Mouse (Mus musculus) bone marrow macrophage, adult 2 months (primary cell): ENCODE measurements around the gene Dcn. TPM values are rescaled to one million over a fixed set of nuclear protein-coding genes. Genes with fewer than 3 reads are reported as not detected.

Experiments used
- H3K27ac ChIP-seq: 2 replicates; pipeline ENCODE4 v1.5.1; 2012; ENCODE audit warnings: low read depth, low read length; ENCODE audit not compliant: insufficient read depth
- H3K4me1 ChIP-seq: 2 replicates; pipeline ENCODE4 v1.6.1; 2012; ENCODE audit warnings: low read length; ENCODE audit not compliant: control insufficient read depth, insufficient read depth
- H3K4me3 ChIP-seq: 2 replicates; pipeline ENCODE4 v1.5.1; 2012; ENCODE audit warnings: mild to moderate bottlenecking, low read length, moderate library complexity; ENCODE audit not compliant: insufficient read depth
- CTCF ChIP-seq: IDR thresholded peaks from 2 replicates; pipeline ENCODE4 v1.5.1; 2012; ENCODE audit warnings: low read depth, mild to moderate bottlenecking, low read length, moderate library complexity
- POLR2A ChIP-seq: IDR thresholded peaks from 2 replicates; pipeline ENCODE4 v1.6.1; 2012; ENCODE audit warnings: mild to moderate bottlenecking, low read depth, low read length, borderline replicate concordance
- polyA plus RNA-seq: library from polyadenylated mRNA; stranded (reverse); fragments of >200 nt; gene quantifications from 2 replicates; pipeline ENCODE4 v1.2.4, GENCODE M21; 2012; ENCODE audit not compliant: missing spikeins, insufficient read depth, insufficient read length

The Dcn gene
- polyA plus RNA-seq, 1 experiment = 2.1 TPM

DNA sequence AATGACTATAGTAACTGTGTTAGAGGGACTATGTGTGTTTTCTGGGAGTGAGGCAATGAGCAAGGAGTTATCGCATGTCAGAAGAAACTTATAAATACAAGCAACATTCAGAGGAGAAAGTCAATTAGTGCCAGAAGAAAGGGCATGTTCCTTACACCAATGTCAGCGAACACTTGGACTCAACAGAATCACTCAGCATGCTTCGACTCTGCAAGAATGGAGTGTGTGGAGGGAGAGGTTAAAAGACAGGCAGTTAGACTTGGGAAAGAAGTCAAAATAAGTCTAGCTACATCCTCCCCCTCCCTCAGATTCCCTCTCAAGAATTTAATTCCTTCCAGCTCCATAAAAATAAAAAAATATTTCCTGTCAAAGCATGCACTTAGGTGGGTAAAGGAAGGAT lies 1.1 kb upstream of the Dcn start:
- TF ChIP-seq POLR2A = no peak
- no peak for TF ChIP-seq CTCF
- no peaks in the 10 kb centered on the region for H3K4me1 ChIP-seq
- no peak overlapping the region for H3K4me3 ChIP-seq
- H3K27ac ChIP-seq = no peak overlapping the region

DNA sequence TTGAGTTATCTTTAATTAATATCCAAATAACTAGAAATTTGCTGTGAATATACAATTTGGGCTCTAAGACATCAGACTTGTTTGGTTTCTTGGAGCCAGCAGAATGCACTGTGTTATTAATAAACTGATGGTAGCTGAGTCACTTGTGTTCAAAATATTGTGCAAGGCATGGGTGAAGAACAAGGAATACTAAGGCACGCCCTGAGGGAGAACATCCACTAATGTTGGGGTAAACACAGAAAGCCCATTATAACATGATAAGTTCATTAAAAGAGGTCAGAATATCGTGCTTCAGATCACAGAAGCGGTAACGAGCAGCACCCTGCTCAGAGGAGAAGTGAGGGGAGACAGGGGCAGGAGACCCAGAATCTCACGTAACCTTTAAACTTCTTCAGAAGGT lies 2.7 kb downstream of the Dcn start:
- H3K4me1 ChIP-seq = no peaks in the 10 kb centered on the region
- TF ChIP-seq POLR2A (no peak), CTCF (no peak)
- H3K4me3 ChIP-seq = no peak overlapping the region
- no peak overlapping the region for H3K27ac ChIP-seq

DNA sequence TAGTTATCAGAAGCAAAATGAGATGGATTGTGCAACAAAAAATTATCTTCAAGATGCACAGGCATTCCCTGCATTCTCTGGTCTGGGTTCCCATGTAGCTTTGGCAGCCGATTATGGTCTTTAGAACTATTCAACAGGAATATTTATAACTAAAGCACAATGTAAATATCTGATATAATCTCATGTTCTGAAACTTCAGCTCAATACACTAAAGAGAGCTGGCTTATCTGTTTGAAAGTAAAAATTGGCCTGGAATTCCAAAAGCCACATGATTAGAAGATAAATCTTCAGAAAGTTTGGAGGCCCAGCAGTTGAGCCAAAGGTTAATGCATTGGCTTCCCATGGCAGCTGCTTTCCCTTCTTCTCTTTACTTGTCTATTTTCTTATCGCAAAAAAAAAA lies 4.6 kb downstream of the Dcn start:
- no peak overlapping the region for H3K27ac ChIP-seq
- no peak overlapping the region for H3K4me3 ChIP-seq
- H3K4me1 ChIP-seq = no peaks in the 10 kb centered on the region
- TF ChIP-seq POLR2A = no peak
- no peak for TF ChIP-seq CTCF

DNA sequence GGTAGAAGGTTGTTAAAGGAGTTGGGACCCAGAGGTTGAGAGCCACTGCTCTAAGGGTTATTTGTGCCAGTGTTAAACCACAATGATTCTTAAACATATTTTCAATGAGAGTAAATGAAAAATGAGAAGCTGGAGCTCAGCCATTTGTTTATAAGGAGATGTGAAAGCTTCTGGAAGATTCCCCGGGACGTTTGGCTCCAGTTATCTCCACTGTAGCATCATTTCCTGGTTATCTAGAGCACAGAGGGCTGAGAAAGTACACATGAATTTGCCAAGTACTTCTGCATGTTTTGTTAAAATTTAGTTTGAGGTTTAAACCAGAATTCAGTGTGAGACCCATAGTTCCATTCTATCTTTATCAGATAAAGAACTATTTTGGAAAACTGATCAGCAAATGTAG lies 5.7 kb downstream of the Dcn start:
- H3K27ac ChIP-seq = no peak overlapping the region
- TF ChIP-seq POLR2A (no peak), CTCF (no peak)
- no peaks in the 10 kb centered on the region for H3K4me1 ChIP-seq
- H3K4me3 ChIP-seq = no peak overlapping the region

DNA sequence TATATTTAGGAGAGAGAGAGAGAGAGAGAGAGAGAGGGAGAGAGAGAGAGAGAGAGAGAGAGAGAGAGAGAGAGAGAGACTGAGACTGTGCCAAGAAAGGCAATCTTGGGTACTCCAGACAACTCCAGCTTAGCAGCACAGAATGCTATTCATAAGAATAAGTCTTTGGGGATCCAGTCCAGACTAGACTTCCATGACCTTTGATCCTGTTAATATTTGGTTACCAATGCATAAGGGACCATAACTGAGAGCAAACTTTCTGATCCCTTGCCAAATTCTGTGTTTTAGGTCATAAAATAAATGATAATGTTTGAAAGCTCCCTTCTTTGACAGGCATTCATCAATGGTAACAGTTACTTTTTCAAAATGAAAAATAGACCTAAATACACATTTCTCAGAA lies 6.7 kb downstream of the Dcn start:
- H3K27ac ChIP-seq = no peak overlapping the region
- H3K4me1 ChIP-seq = no peaks in the 10 kb centered on the region
- TF ChIP-seq POLR2A (no peak), CTCF (no peak)
- H3K4me3 ChIP-seq = no peak overlapping the region

DNA sequence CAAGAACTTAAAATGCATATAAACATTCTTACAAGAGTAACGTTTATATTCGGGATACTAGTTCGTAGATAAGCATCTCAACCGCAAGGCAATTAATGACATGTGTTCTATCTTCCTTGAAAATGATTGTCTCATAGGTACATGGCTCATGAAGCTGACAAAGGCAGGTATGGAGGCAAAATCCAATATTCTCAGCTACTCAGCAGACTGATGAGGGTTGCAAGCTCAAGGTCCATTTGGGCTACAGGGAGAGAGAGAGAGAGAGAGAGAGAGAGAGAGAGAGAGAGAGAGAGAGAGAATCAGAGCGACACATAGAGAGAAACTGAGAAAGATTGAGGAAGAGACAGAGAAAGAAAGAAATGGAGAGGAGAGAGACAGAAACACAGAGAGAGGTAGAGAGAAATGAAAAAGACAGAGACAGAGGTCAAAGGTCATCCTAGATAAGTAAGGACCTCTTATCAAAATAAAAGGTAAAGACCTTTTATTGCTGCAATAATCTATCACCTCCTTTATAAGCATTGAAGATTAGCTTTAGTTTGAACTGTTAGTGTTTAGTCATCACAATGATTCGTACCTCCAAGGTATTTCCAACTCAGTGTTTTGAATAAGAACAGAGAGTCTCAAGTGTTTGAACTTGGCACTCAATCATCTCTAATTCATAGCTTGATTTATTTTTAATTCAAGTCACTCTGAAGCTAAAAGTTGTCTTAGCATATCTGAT lies 8.0 kb downstream of the Dcn start:
- TF ChIP-seq CTCF (no peak), POLR2A (no peak)
- no peak overlapping the region for H3K27ac ChIP-seq
- H3K4me3 ChIP-seq = no peak overlapping the region
- no peaks in the 10 kb centered on the region for H3K4me1 ChIP-seq

DNA sequence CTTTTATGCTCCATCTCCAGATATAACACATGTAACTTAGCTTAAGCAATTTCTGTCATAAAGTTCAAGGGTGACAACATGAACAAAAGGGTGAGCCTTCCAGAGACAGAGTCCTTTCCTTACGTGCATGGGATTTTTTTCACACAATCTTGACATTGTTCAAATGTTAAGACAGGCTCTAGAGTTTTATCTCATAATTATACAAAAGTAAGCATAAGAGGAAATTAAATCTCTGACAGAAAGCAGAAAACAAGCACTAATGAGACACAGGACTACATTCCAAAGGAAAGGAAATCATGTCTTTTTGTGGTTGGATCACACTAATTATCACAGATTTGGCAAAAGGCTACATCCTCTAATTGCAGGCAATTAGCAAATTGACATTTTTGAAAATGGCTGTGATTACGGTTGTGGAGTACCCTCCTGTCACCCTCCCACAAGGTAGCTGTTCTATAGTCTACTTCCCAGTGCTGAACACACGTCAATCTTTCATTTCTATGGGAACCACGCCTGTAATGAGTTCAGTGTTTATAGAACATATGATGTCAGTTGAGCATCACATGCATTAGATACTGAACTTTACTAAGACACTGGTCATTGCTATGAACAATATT lies 13.1 kb downstream of the Dcn start:
- Histone ChIP-seq H3K4me3 (no peak overlapping the region), H3K4me1 (no peaks in the 10 kb centered on the region), H3K27ac (no peak overlapping the region)
- TF ChIP-seq CTCF (no peak), POLR2A (no peak)

DNA sequence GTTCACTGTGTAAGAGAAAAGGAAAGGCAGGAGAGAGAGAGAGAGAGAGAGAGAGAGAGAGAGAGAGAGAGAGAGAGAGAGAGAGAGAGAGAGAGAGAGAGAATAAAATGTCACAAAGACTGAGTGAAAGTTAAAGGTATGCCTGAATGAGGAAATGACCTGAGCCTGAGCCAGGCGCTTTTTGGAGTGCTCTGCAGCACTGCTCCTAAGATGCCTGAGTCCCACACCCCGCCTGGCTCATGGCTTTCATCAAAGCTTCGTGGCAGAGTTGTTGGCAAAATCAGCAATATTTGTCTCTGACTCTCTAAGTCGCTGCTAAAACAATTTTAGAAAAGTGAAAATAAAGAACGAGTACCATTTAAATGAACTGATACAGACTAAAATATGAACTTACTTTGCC lies 18.2 kb downstream of the Dcn start:
- H3K4me3 ChIP-seq = no peak overlapping the region
- TF ChIP-seq POLR2A = no peak
- no peak for TF ChIP-seq CTCF
- H3K4me1 ChIP-seq = no peaks in the 10 kb centered on the region
- H3K27ac ChIP-seq = no peak overlapping the region

DNA sequence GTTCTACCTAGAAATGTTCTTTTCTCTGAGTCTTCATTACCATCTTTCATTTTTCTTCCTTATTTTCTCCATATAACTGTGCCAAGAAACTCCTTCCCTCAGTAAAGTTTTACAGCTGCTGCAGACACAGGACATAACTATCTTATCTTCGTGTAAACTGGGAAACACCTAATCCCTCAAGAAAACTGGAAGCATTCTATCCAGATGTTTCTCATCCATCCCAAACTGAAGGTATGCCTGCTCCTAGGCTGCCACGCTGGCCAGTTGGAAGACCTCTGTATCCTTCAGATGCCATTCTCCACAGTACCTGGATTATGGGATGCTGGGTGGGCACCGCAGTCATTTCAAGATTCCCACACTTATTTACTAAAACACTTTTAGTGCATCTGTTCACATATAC lies 44.0 kb downstream of the Dcn start:
- TF ChIP-seq CTCF = no peak
- Histone ChIP-seq H3K27ac (no peak overlapping the region), H3K4me3 (no peak overlapping the region), H3K4me1 (no peaks in the 10 kb centered on the region)

DNA sequence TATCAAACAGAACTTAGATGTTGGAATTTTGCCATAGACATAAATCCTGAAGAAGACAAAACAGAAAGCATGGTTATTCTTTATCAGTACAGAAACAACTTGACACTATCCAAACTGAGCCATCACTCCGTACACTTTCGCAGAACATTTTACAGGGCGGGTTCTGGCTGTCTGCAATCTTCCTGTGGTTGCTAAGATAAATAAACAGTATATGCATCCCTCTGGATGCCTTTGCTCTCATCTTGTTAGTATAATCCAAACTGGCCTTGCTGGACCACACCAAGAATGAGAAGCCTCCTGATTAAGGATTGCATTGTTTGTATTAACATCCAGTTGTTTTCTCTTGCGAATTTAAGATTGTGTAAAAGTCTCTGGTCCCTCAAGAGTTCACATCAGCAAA lies 56.3 kb downstream of the Dcn start:
- H3K27ac ChIP-seq = no peak overlapping the region
- H3K4me3 ChIP-seq = no peak overlapping the region
- H3K4me1 ChIP-seq = no peaks in the 10 kb centered on the region
- no peak for TF ChIP-seq POLR2A
- TF ChIP-seq CTCF = no peak

DNA sequence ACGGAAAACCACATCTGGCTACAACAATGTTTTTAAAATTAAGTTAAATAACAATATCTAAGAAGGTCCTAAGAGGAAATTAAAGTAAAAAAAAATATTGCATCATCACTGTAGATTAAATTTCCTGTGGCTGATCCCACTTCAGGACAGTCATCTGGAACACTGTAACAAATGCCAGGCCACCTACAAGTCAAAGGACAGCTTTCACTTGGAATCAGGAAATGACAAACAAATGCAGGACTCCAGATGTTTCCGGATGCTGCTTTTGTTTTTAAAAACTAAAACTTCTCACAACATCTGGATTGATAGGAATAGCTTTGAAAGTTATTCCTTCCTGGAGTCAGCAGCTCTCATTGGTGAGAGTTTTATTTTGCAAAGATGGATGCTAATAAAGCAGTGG lies 57.5 kb downstream of the Dcn start:
- Histone ChIP-seq H3K4me3 (no peak overlapping the region), H3K4me1 (no peaks in the 10 kb centered on the region), H3K27ac (no peak overlapping the region)
- TF ChIP-seq CTCF = no peak
- TF ChIP-seq POLR2A = no peak
